Mouse (Mus musculus): ENCODE data around the gene Sf3a3.

DNA sequence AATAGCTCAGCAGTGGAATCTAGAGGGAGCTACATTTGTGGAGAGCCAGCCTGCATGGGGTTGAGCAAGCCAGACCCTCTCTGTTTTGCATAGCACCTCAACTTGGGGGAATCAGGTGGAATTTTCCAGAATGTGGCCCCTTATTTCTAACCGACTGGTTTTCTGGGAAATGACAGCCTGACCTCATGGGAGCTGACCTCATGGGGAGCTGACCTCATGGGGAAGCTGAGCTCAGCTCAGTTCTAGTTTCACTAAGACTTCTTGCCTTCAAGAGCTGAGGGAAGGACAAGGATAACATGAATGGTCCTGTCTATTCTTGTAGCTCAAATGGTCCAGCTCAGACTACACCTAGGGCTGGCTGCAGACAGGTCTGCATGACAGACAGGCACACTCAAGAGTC, 24.2 kb downstream of the Sf3a3 start:
- TF ChIP-seq MAFK (IDR thresholded peaks at IDR 0.05; ENCODE audit: insufficient read depth, low read depth, low read length) (no peak), ZC3H11A (IDR thresholded peaks at IDR 0.05; ENCODE audit: borderline replicate concordance, low read depth, low read length) (no peak)

Measured in ES-E14 (cell line).